Mouse (Mus musculus): ENCODE measurements at regions not wholly inside any gene's neighbourhood (a gene's known extent, or its start where the extent isn't known, plus 50 kb on each side); places are given as distances from the start of the nearest gene placed in this dataset.

GRCm38 (mm10) chr1:186845256-186845655 lies 96.1 kb upstream of the Rrp15 start:
- H3K27me3 ChIP-seq (replicated peaks; ENCODE audit: insufficient read depth, low read length), result no peaks in the 10 kb centered on the region
- no peaks in the 10 kb centered on the region for H3K9me3 ChIP-seq (ENCODE audit: low read length)
- no peak overlapping the region for H3K27ac ChIP-seq (ENCODE audit: low read length)
- no peak overlapping the region for H3K4me2 ChIP-seq (replicated peaks; ENCODE audit: low read depth, low read length)
- ATAC-seq (no peak), DNase-seq (ENCODE audit: low spot score) (no peak)
- H3K36me3 ChIP-seq (ENCODE audit: insufficient read depth, low read length), result no peaks in the 10 kb centered on the region
- H3K4me1 ChIP-seq (ENCODE audit: insufficient read depth, low read depth, low read length), result no peaks in the 10 kb centered on the region
- no peak overlapping the region for H3K9ac ChIP-seq (replicated peaks; ENCODE audit: low read depth)
- 80% methylated on average over 7 of the region's 7 CpGs for WGBS
- TF ChIP-seq CTCF (IDR thresholded peaks at IDR 0.05), result no peak
- no peak for TF ChIP-seq EP300 (IDR thresholded peaks at IDR 0.05)
- H3K4me3 ChIP-seq (ENCODE audit: low read depth, low read length), result no peak overlapping the region

DNA sequence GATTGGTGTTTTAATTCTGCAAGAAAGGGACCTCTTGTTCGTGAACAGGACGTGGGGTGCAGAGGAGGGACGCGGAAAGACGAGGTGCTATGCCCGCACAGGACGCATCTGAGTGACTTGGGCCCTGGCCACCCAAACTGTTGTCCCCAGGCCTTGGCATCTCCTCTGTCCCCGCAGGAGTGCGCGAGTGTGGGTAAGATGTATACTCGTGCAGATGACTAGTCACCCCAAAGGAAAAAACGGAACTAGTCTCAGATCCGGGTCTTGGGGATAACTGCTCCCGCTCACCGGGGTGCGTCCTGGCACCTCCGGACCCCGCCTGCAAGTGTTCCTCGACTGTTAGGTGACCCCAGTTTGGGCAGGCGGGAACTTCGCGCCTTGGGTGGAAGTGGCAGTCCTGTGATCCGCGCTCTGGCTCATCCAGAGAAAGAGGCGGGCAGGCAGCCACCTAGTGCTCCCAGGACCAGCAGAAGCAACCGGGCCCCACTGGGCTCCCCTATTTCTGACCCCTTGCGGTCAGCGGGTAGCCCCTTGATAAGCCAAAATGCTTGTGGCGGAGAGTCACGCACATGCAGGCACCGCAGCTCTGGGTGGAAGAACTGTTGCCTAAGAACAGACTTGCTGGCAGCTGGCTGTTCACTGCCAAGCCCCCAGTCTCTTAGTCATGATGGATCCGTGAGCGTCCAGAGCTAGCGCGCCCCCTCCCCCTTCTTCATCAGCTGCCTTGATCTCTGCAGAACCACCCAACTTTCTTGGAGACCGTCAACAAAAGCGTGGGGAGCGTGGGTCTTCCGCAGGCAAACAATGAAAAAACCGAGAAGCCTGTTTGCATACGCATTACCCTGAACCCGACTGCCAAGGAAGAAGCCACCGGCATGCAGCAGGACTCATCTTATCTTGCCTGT lies 85.0 kb upstream of the Rrp15 start:
- TF ChIP-seq EP300 (IDR thresholded peaks at IDR 0.05) (no peak), CTCF (IDR thresholded peaks at IDR 0.05) (no peak)
- ATAC-seq (no peak), DNase-seq (ENCODE audit: low spot score) (peak; percentile 11)
- H3K9ac ChIP-seq (replicated peaks; ENCODE audit: low read depth), result no peak overlapping the region
- H3K4me2 ChIP-seq (replicated peaks; ENCODE audit: low read depth, low read length), result peak overlapping the region; percentile 56
- no peak overlapping the region for H3K27ac ChIP-seq (ENCODE audit: low read length)
- no peaks in the 10 kb centered on the region; the same call in 1 of the 2 replicates for H3K4me1 ChIP-seq (ENCODE audit: insufficient read depth, low read depth, low read length)
- WGBS, result 2% methylated on average over 43 of the region's 43 CpGs
- no peaks in the 10 kb centered on the region for H3K9me3 ChIP-seq (ENCODE audit: low read length)
- peak overlapping the region; percentile 17; the same call in 1 of the 2 replicates for H3K4me3 ChIP-seq (ENCODE audit: low read depth, low read length)
- no peaks in the 10 kb centered on the region for H3K36me3 ChIP-seq (ENCODE audit: insufficient read depth, low read length)
- H3K27me3 ChIP-seq (replicated peaks; ENCODE audit: insufficient read depth, low read length), result peaks cover 23% of the 10 kb centered on the region

GRCm38 (mm10) chr1:186833441-186833895 lies 84.3 kb upstream of the Rrp15 start:
- no peak for TF ChIP-seq CTCF (IDR thresholded peaks at IDR 0.05)
- no peak for TF ChIP-seq EP300 (IDR thresholded peaks at IDR 0.05)
- ATAC-seq (no peak), DNase-seq (ENCODE audit: low spot score) (no peak)
- Histone ChIP-seq H3K4me3 (ENCODE audit: low read depth, low read length) (peak overlapping the region; percentile 17; the same call in 1 of the 2 replicates), H3K4me2 (replicated peaks; ENCODE audit: low read depth, low read length) (peak overlapping the region; percentile 56; the same call in 1 of the 2 replicates), H3K36me3 (ENCODE audit: insufficient read depth, low read length) (no peaks in the 10 kb centered on the region), H3K9ac (replicated peaks; ENCODE audit: low read depth) (no peak overlapping the region), H3K27me3 (replicated peaks; ENCODE audit: insufficient read depth, low read length) (peaks cover 23% of the 10 kb centered on the region), H3K27ac (ENCODE audit: low read length) (no peak overlapping the region), H3K9me3 (ENCODE audit: low read length) (no peaks in the 10 kb centered on the region), H3K4me1 (ENCODE audit: insufficient read depth, low read depth, low read length) (no peaks in the 10 kb centered on the region; the same call in 1 of the 2 replicates)
- WGBS, result 4% methylated on average over 17 of the region's 17 CpGs

GRCm38 (mm10) chr1:186827773-186828172 lies 78.6 kb upstream of the Rrp15 start:
- TF ChIP-seq CTCF (IDR thresholded peaks at IDR 0.05) (peak; percentile 79), EP300 (IDR thresholded peaks at IDR 0.05) (no peak)
- H3K4me1 ChIP-seq (ENCODE audit: insufficient read depth, low read depth, low read length), result no peaks in the 10 kb centered on the region
- H3K36me3 ChIP-seq (ENCODE audit: insufficient read depth, low read length), result no peaks in the 10 kb centered on the region

GRCm38 (mm10) chr1:186808192-186808960 lies 59.2 kb upstream of the Rrp15 start:
- no peaks in the 10 kb centered on the region for H3K27me3 ChIP-seq (replicated peaks; ENCODE audit: insufficient read depth, low read length)
- H3K27ac ChIP-seq (ENCODE audit: low read length), result no peak overlapping the region
- no peaks in the 10 kb centered on the region for H3K36me3 ChIP-seq (ENCODE audit: insufficient read depth, low read length)
- no peak overlapping the region for H3K4me2 ChIP-seq (replicated peaks; ENCODE audit: low read depth, low read length)
- no peak for TF ChIP-seq EP300 (IDR thresholded peaks at IDR 0.05)
- TF ChIP-seq CTCF (IDR thresholded peaks at IDR 0.05), result no peak
- no peak for ATAC-seq
- H3K4me1 ChIP-seq (ENCODE audit: insufficient read depth, low read depth, low read length), result no peaks in the 10 kb centered on the region
- no peak overlapping the region for H3K9ac ChIP-seq (replicated peaks; ENCODE audit: low read depth)
- no peak for DNase-seq (ENCODE audit: low spot score)
- 61% methylated on average over 19 of the region's 19 CpGs for WGBS
- H3K4me3 ChIP-seq (ENCODE audit: low read depth, low read length), result no peak overlapping the region
- H3K9me3 ChIP-seq (ENCODE audit: low read length), result no peaks in the 10 kb centered on the region

More at GRCm38 (mm10) chr1:186827773-186828172, 78.6 kb upstream of the Rrp15 start:
- no peak overlapping the region for H3K4me2 ChIP-seq (replicated peaks; ENCODE audit: low read depth, low read length)
- H3K9me3 ChIP-seq (ENCODE audit: low read length), result no peaks in the 10 kb centered on the region
- no peak overlapping the region for H3K27ac ChIP-seq (ENCODE audit: low read length)
- peak; percentile 65 for DNase-seq (ENCODE audit: low spot score)
- H3K9ac ChIP-seq (replicated peaks; ENCODE audit: low read depth), result no peak overlapping the region
- no peak for ATAC-seq
- H3K4me3 ChIP-seq (ENCODE audit: low read depth, low read length), result no peak overlapping the region
- H3K27me3 ChIP-seq (replicated peaks; ENCODE audit: insufficient read depth, low read length), result no peaks in the 10 kb centered on the region; the same call in 1 of the 2 replicates
- 22% methylated on average over 3 of the region's 3 CpGs for WGBS

DNA sequence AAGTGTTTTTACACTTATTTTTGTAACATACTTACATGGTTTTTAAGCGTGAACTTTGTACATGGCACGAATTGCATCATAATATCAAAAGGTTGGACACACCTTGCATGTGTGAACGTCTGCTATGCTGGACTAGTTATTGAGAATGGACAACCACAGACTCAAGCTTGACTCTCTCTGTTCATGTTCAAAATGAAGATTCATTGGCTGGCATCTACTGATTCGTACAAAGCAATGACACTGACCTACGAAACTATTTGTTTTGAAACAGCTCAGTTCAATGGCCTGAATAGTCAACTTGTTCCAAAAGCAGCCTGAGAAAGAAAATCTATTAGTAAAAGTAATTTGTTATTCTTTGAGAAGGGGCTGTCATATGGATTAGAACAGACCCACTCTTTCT lies 55.3 kb upstream of the Rrp15 start:
- Histone ChIP-seq H3K9me3 (ENCODE audit: low read length) (no peaks in the 10 kb centered on the region), H3K36me3 (ENCODE audit: insufficient read depth, low read length) (no peaks in the 10 kb centered on the region), H3K27ac (ENCODE audit: low read length) (no peak overlapping the region), H3K9ac (replicated peaks; ENCODE audit: low read depth) (no peak overlapping the region), H3K4me1 (ENCODE audit: insufficient read depth, low read depth, low read length) (no peaks in the 10 kb centered on the region), H3K4me3 (ENCODE audit: low read depth, low read length) (no peak overlapping the region), H3K4me2 (replicated peaks; ENCODE audit: low read depth, low read length) (no peak overlapping the region), H3K27me3 (replicated peaks; ENCODE audit: insufficient read depth, low read length) (no peaks in the 10 kb centered on the region)
- no peak for DNase-seq (ENCODE audit: low spot score)
- ATAC-seq, result no peak
- TF ChIP-seq EP300 (IDR thresholded peaks at IDR 0.05) (no peak), CTCF (IDR thresholded peaks at IDR 0.05) (no peak)
- 80% methylated on average over 5 of the region's 5 CpGs for WGBS

Data from lung, postnatal 0 days (tissue).